Mouse (Mus musculus) neural tube, embryonic 12.5 days (tissue): ENCODE data around the gene Rbm47. TPM values are rescaled to one million over a fixed set of nuclear protein-coding genes. Genes with fewer than 3 reads are reported as not detected.

Experiments used
- ATAC-seq: fragments of 200-750 bp; cut with Nextera tagmentation; 2 replicates; pipeline ENCODE4 v1.8.0; 2017; ENCODE audit warnings: low read depth, mild to moderate bottlenecking, moderate TSS enrichment, moderate library complexity; ENCODE audit not compliant: low FRiP score
- H3K27ac ChIP-seq: fragments of 300-500 bp; sonication (generic); 2 replicates; pipeline ENCODE4 v1.5.1; 2016
- H3K27me3 ChIP-seq: fragments of 300-500 bp; sonication (generic); replicated peaks from 2 replicates; pipeline ENCODE4 v1.6.1; 2016; ENCODE audit warnings: mild to moderate bottlenecking
- H3K36me3 ChIP-seq: fragments of 300-500 bp; sonication (generic); 2 replicates; pipeline ENCODE4 v1.6.1; 2016; ENCODE audit warnings: mild to moderate bottlenecking
- H3K4me1 ChIP-seq: fragments of 300-500 bp; sonication (generic); 2 replicates; pipeline ENCODE4 v1.6.1; 2016
- H3K4me2 ChIP-seq: fragments of 300-500 bp; sonication (generic); replicated peaks from 2 replicates; pipeline ENCODE4 v1.6.1; 2016; ENCODE audit warnings: mild to moderate bottlenecking
- H3K4me3 ChIP-seq: fragments of 300-500 bp; sonication (generic); 2 replicates; pipeline ENCODE4 v1.5.1; 2016
- H3K9ac ChIP-seq: fragments of 300-500 bp; sonication (generic); 2 replicates; pipeline ENCODE4 v1.6.1; 2016; ENCODE audit warnings: mild to moderate bottlenecking
- H3K9me3 ChIP-seq: fragments of 300-500 bp; sonication (generic); 2 replicates; pipeline ENCODE4 v1.6.1; 2016; ENCODE audit warnings: mild to moderate bottlenecking
- WGBS: fragments of 180-500 bp; shearing (Covaris S2); methylation state at CpG from one replicate; pipeline ENCODE4 v1.1.7; 2016; 5-methylcytosine and 5-hydroxymethylcytosine counted together
- polyA plus RNA-seq: library from polyadenylated mRNA; unstranded; fragments of >200 nt; fragmentation: Nextera tagmentation; extraction: Ambion mirVana; gene quantifications from 2 replicates; pipeline ENCODE4 v1.2.1, GENCODE M21; 2016

The Rbm47 gene
- polyA plus RNA-seq, 1 experiment from 2014 or later: 1.4 TPM

GRCm38 (mm10) chr5:66153486-66153885 lies 19.4 kb downstream of the Rbm47 start:
- Histone ChIP-seq H3K4me3 (no peak overlapping the region), H3K4me1 (peaks cover 13% of the 10 kb centered on the region), H3K9me3 (no peaks in the 10 kb centered on the region), H3K4me2 (no peak overlapping the region), H3K27me3 (peaks cover 37% of the 10 kb centered on the region), H3K9ac (no peak overlapping the region), H3K27ac (no peak overlapping the region), H3K36me3 (no peaks in the 10 kb centered on the region)
- 23% methylated on average over 5 of the region's 5 CpGs for WGBS
- no peak for ATAC-seq

DNA sequence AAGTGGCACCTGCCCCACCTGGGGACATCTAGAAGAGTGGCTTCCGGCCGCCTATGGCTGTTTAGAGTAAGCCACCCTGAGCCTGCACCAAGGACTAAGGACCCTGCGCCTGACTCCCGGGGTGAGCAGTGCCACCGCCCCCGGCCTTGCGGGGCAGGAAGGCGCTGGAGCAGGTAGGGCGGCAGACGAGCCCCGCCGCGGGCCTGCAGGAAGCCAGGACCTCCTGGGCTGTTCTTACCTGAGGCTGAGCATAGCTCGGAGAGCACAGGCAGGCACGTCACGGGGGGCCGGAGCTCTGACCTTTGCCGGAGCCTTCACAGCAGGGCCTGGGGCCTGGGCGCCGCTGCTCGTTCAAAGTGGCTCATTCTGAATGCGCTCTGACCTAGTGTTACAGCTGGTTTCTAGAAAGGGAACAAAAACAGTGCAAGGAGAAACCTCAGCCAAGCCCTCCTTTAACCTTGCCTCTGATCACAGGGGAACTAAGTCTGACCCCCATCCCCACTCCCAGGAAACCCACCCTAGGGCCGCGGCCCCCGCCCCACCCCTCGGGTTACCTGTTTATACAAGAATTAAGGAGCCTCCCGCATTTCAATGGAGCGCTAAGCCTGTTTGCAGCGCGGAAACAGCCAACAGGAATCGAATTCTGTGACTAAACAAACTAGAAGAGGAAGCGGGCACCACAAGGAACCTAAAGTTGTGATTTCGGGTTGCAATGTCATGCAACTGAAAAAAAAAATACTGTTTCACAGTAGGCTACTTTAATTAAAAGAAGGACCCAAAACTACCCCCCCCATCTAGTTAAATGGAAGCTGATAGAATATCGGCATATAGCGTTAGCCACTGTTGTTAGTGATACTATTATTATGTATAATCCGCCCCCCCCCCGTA lies 21.4 kb downstream of the Rbm47 start:
- Histone ChIP-seq H3K27me3 (peaks cover 37% of the 10 kb centered on the region), H3K36me3 (no peaks in the 10 kb centered on the region), H3K9me3 (no peaks in the 10 kb centered on the region), H3K9ac (peak overlapping the region; percentile 51; the same call in 1 of the 2 replicates), H3K4me1 (peaks cover 13% of the 10 kb centered on the region), H3K27ac (peak overlapping the region; percentile 42; the same call in 1 of the 2 replicates), H3K4me2 (peak overlapping the region; percentile 82), H3K4me3 (peak overlapping the region; percentile 39)
- no peak; the same call in 1 of the 2 replicates for ATAC-seq
- WGBS: 9% methylated on average over 37 of the region's 37 CpGs

DNA sequence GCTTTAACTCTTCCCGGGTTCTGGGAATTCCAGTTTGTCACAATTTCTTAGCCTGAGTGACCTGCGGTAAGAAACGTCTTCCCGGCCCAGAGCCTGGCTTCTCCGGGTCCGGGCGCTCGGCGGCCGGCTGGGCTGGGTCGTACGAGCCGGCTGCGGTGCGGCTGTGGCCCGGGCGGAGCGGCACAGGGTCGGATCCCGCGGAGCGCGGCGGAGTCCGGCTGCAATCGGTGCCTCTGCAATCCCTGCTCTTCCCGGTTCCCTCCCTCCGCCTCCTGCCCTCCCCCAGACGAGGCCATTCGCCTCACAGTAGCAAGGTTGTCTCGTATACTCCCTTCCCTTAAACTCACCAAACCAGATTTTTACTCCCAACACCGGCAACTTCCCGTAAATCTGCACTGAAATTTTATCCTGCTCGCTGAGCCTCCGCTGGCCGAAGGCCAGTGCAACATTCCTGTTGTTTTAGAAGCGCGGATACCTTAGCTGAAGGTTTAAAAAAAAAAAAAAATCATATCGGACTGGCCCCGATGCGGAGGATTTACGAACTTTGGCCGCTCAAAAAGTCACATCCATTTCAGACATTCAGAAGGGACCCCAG lies 22.1 kb downstream of the Rbm47 start:
- Histone ChIP-seq H3K4me1 (peaks cover 13% of the 10 kb centered on the region), H3K27me3 (peaks cover 37% of the 10 kb centered on the region), H3K4me3 (peak overlapping the region; percentile 39), H3K36me3 (no peaks in the 10 kb centered on the region), H3K27ac (peak overlapping the region; percentile 42; the same call in 1 of the 2 replicates), H3K9me3 (no peaks in the 10 kb centered on the region), H3K9ac (0 out of 2 replicates have a peak overlapping the region, but pooled peaks have one; percentile 21), H3K4me2 (peak overlapping the region; percentile 82)
- no peak for ATAC-seq
- under 1% methylated on average over 43 of the region's 43 CpGs for WGBS

DNA sequence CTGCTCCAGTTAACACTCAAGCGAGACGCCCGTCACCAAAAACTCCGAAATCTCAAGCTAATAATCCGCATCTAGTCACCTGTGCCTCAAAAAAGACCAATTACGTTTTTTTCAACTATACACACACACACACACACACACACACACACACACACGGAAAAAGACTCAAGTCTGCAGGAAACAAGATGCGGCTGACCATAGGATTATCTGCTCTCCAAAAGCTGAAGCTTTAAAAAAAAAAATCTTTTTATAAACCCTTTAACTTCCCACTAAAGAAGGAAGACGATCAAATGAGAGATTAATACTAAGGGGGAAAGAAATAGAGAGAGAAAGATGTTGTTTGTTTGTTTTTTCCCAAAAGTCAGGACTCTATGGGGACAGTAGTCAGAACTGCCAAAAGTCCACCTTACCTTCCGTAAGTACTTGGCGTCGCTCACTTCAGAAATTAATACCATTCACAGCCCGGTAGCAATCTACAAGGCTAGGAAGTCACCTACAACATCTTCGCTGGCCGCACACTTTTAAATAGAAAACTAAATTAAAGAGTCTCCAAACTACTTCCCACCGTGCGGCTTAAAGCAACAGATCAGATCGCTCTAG lies 22.7 kb downstream of the Rbm47 start:
- Histone ChIP-seq H3K9ac (0 out of 2 replicates have a peak overlapping the region, but pooled peaks have one; percentile 21), H3K27ac (no peak overlapping the region), H3K4me1 (peaks cover 13% of the 10 kb centered on the region), H3K36me3 (no peaks in the 10 kb centered on the region), H3K27me3 (peaks cover 37% of the 10 kb centered on the region), H3K4me2 (peak overlapping the region; percentile 82), H3K9me3 (no peaks in the 10 kb centered on the region), H3K4me3 (peak overlapping the region; percentile 39)
- 2% methylated on average over 15 of the region's 18 CpGs for WGBS
- ATAC-seq: no peak

DNA sequence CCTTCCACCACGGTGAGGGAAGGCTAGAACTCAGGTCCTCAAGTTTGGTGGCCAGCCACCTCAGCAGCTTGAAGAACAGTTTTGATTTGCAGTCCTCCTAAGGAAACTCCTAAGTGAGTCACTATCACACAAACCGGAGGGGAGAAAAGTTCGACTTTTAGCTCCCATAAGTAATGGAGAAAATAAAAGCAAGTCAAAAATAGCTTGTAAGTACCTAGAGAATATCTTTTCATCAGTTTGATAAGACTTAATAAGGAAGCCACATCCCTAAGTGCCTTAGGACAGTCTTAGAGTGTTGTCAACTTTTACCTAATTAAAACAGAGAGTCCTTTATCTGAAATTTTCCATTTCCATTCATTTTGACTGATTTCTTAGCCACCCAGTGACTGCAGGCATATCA lies 23.3 kb downstream of the Rbm47 start:
- Histone ChIP-seq H3K36me3 (no peaks in the 10 kb centered on the region), H3K4me1 (peaks cover 13% of the 10 kb centered on the region), H3K4me2 (peak overlapping the region; percentile 82), H3K9ac (no peak overlapping the region), H3K4me3 (no peak overlapping the region), H3K27ac (no peak overlapping the region), H3K27me3 (peaks cover 35% of the 10 kb centered on the region), H3K9me3 (no peaks in the 10 kb centered on the region)
- WGBS: 39% methylated on average over 3 of the region's 3 CpGs
- no peak for ATAC-seq

DNA sequence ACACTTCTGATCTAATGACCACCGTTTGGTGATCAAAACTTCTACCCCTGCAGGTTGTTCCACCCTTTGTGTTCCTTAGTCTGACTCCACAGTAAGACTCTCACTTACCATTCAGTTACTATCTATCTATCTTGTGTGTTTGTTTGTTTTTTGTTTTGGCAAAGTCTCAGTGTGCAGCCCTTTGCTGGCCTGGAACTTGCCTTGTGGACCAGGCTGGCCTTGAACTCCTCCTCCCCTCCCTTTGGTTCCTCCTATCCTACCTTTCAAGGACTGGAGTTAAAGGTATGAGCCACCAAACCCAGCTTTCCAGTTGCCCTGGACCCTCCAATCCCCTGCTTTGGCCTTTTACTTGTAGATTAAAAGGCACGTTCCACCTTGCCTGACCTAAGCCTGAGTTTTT lies 23.8 kb downstream of the Rbm47 start:
- H3K4me3 ChIP-seq: no peak overlapping the region
- no peaks in the 10 kb centered on the region for H3K36me3 ChIP-seq
- no peaks in the 10 kb centered on the region for H3K9me3 ChIP-seq
- H3K4me2 ChIP-seq: no peak overlapping the region
- 60% methylated on average over 2 of the region's 2 CpGs for WGBS
- no peak overlapping the region for H3K27ac ChIP-seq
- H3K9ac ChIP-seq: no peak overlapping the region
- peaks cover 33% of the 10 kb centered on the region for H3K27me3 ChIP-seq
- ATAC-seq: no peak
- peaks cover 13% of the 10 kb centered on the region for H3K4me1 ChIP-seq

- no peak for ATAC-seq
- H3K9me3 ChIP-seq: no peaks in the 10 kb centered on the region
- peaks cover 13% of the 10 kb centered on the region for H3K4me1 ChIP-seq
- peaks cover 30% of the 10 kb centered on the region for H3K27me3 ChIP-seq
- no peaks in the 10 kb centered on the region for H3K36me3 ChIP-seq
- H3K4me2 ChIP-seq: no peak overlapping the region
- 98% methylated on average over 3 of the region's 3 CpGs for WGBS
- H3K4me3 ChIP-seq: no peak overlapping the region
- no peak overlapping the region for H3K9ac ChIP-seq
- no peak overlapping the region for H3K27ac ChIP-seq
Observed at GRCm38 (mm10) chr5:66147313-66147712, 25.6 kb downstream of the Rbm47 start.

DNA sequence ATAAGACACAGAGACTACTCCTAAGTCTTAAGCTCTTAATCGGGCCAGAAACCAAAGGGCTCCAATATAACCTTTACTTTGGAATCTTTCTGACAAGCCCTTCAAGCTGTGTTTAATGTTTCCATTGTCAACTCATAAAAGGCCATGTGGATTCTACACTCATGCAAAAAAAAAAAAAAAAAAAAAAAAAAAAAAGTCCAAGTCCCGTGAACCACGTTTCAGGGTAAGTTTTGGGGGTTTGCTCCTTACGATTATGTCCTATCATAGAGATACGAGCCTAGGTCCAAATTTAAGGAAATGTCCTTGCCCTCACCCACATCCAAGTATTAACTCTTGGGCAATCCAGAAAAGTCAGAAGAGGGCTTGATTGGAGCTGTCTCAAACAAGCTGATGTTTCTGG lies 27.3 kb downstream of the Rbm47 start:
- peaks cover 14% of the 10 kb centered on the region; the same call in 1 of the 2 replicates for H3K27me3 ChIP-seq
- no peak for ATAC-seq
- H3K36me3 ChIP-seq: no peaks in the 10 kb centered on the region
- 89% methylated on average over 5 of the region's 5 CpGs for WGBS
- H3K4me1 ChIP-seq: peaks cover 3% of the 10 kb centered on the region
- no peaks in the 10 kb centered on the region for H3K9me3 ChIP-seq
- no peak overlapping the region for H3K27ac ChIP-seq
- H3K9ac ChIP-seq: no peak overlapping the region
- no peak overlapping the region for H3K4me3 ChIP-seq
- H3K4me2 ChIP-seq: no peak overlapping the region

DNA sequence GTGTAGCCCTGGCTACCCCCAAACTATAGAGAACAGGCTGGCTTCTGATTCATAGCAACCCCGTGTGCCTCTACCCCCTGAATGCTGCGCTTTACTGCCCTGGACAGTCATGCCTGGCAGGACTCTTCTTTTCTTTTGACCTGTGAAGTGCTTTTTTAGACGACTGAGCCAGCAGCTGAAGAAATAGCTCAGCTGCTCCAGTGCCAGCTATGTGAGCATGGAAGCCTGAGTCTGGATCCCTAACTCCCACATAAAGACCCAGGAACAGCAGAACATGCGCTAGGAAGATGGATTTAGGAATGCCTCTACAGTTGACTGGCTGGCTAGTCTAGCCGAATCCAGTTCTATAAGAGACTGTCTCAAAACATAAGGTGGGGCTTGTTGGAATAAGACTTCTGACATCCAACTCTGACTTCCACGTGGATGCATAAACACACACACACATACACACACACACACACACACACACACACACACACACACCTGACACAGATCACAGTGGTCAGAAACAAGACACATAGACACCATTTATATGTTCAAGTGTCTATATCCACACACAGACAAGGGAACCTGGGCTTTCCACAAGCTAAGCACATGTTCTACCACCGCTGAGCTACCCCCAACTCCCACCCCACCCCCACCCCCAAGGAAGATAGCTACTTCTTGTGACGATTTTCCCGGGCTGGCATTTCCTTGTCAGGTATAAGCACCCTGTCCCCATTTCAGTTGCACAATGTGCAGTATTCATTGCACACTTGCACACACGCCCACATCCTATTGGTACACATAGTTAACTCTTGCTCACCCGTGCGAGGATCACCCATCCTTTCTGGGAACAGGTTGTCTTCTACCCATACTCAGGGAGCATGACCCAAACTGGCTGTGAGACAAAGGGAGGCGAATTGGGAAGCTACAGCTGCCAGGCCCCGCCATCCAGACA lies 29.6 kb downstream of the Rbm47 start:
- Histone ChIP-seq H3K4me1 (no peaks in the 10 kb centered on the region), H3K27me3 (no peaks in the 10 kb centered on the region), H3K4me3 (no peak overlapping the region), H3K9ac (no peak overlapping the region), H3K27ac (no peak overlapping the region), H3K4me2 (no peak overlapping the region), H3K9me3 (no peaks in the 10 kb centered on the region), H3K36me3 (no peaks in the 10 kb centered on the region)
- 87% methylated on average over 14 of the region's 14 CpGs for WGBS
- no peak for ATAC-seq

GRCm38 (mm10) chr5:66141474-66141873 lies 31.4 kb downstream of the Rbm47 start:
- H3K4me2 ChIP-seq: no peak overlapping the region
- H3K27ac ChIP-seq: no peak overlapping the region
- H3K27me3 ChIP-seq: no peaks in the 10 kb centered on the region
- no peak overlapping the region for H3K4me3 ChIP-seq
- ATAC-seq: no peak
- H3K4me1 ChIP-seq: no peaks in the 10 kb centered on the region
- no peak overlapping the region for H3K9ac ChIP-seq
- no peaks in the 10 kb centered on the region for H3K9me3 ChIP-seq
- 95% methylated on average over 4 of the region's 4 CpGs for WGBS
- H3K36me3 ChIP-seq: no peaks in the 10 kb centered on the region

DNA sequence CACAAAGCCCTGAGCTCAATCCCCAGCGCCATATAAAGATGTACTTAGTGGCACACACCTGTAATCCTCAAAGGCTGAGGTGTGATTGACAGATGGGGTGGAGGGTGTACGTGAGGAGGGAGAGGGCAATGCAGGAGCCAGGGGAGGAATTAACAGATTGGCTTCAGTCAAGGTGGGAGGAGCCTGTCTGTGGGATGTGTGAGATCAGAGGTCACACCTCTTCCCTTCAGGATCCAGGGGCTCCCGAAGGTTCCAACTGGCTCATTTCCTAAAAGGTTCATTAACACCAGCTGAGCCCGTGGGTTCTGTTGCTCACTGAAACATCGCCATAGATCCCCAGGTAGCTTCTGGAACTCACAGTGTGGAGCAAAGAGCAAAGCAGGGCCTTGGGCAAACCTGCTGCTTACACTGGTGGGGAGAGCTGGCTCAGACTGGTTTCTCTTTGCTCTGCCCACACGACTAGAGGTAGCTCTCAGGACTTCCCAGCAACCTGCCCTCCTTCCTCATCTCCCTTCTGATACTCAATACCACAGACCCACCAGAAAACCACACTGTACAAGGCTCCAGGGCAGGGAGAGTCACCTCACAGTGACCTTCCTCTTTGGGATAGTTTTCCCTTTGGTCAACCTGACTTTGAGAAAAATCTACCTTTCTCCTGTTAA lies 33.2 kb downstream of the Rbm47 start:
- no peak overlapping the region for H3K4me3 ChIP-seq
- no peaks in the 10 kb centered on the region for H3K36me3 ChIP-seq
- WGBS: 38% methylated on average over 6 of the region's 6 CpGs
- H3K9me3 ChIP-seq: no peaks in the 10 kb centered on the region
- no peak overlapping the region for H3K9ac ChIP-seq
- H3K27ac ChIP-seq: no peak overlapping the region
- H3K4me1 ChIP-seq: peaks cover 8% of the 10 kb centered on the region
- ATAC-seq: no peak
- H3K27me3 ChIP-seq: no peaks in the 10 kb centered on the region
- no peak overlapping the region for H3K4me2 ChIP-seq
